Mouse (Mus musculus) cerebellum, adult 2 months (tissue): ENCODE measurements at regions not wholly inside any gene's neighbourhood (a gene's known extent, or its start where the extent isn't known, plus 50 kb on each side); places are given as distances from the start of the nearest gene placed in this dataset.
A peak's percentile ranks its signal among the peaks of the same experiment; 100 is the strongest.

Experiments used
- DNase-seq, 2 experiments: peaks; one replicate each; pipeline ENCODE4 v3.0.0; 2021
- H3K27ac ChIP-seq: fragments of 200-500 bp; 2 replicates; pipeline ENCODE4 v1.5.1; 2012; ENCODE audit warnings: low read length, control low read depth, inconsistent platforms; ENCODE audit not compliant: insufficient read depth
- H3K27me3 ChIP-seq: fragments of 200-500 bp; 2 replicates; pipeline ENCODE4 v1.6.1; 2012; ENCODE audit warnings: inconsistent platforms, mild to moderate bottlenecking, low read length, moderate library complexity; ENCODE audit not compliant: control insufficient read depth, insufficient read depth
- H3K4me1 ChIP-seq: fragments of 200-500 bp; 2 replicates; pipeline ENCODE4 v1.6.1; 2011; ENCODE audit warnings: low read length; ENCODE audit not compliant: control insufficient read depth, insufficient read depth
- H3K4me3 ChIP-seq: fragments of 200-500 bp; replicated peaks from 2 replicates; pipeline ENCODE3; 2011; ENCODE audit warnings: mild to moderate bottlenecking, low read depth, low read length, control low read depth; ENCODE audit not compliant: insufficient read depth
- CTCF ChIP-seq: fragments of 200-500 bp; IDR thresholded peaks from 2 replicates; pipeline ENCODE4 v1.5.1; 2011; ENCODE audit warnings: low read depth, mild to moderate bottlenecking, control low read depth, low read length, moderate library complexity, borderline replicate concordance; ENCODE audit not compliant: insufficient read depth
- POLR2A ChIP-seq: fragments of 200-500 bp; IDR thresholded peaks from 2 replicates; pipeline ENCODE4 v1.6.1; 2011; ENCODE audit warnings: low read length, control low read depth, borderline replicate concordance; ENCODE audit not compliant: insufficient read depth
- WGBS: fragments of 180-500 bp; shearing (Covaris S2); methylation state at CpG from one replicate; pipeline ENCODE4 v1.1.7; 2018; 5-methylcytosine and 5-hydroxymethylcytosine counted together

DNA sequence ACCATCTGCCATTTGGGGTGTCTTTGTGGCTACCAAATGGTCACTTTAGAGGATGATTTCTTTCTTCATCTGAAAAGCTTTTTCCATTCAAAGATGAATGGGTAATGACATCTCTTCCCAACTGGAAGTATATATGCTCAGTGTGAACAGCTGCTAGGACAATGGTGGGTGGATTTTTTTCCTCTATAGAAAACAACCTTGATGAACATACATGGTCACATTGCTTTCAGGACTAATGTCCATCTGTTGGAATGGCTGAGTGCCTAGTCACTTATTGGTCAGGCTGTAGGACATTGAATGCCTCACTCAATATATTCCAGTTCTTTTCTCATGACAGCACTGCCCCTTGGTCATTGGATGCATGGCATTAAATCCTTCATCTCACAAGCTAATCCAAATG is 209.0 kb upstream of the Neil3 start:
- Histone ChIP-seq H3K27me3 (no peaks in the 10 kb centered on the region), H3K27ac (no peak overlapping the region), H3K4me3 (no peak overlapping the region), H3K4me1 (no peaks in the 10 kb centered on the region)
- DNase-seq, result peak in 1 of 2 experiments; percentile 28
- TF ChIP-seq CTCF, result no peak
- TF ChIP-seq POLR2A, result no peak

DNA sequence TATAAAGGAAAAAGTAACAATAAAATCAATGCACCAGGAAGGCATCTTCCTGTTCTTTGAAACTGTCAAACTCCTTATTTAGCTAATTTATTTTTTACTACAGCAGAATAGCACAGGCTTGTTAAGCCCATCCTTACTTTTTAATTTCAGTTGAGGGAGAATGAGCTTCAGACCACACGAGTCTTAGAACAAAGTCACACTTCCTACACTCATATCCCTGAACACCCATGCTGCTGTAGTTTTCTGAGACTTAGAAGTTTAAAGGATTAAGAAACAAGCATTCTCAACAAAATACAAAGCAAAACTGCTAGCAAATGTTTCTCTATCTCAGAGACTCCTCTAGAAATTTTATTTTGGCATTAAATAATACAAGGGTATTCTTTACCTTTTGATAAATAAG is 208.8 kb upstream of the Vegfc start:
- H3K4me3 ChIP-seq, result no peak overlapping the region
- TF ChIP-seq POLR2A, result no peak
- no peak for TF ChIP-seq CTCF
- no peak overlapping the region for H3K27ac ChIP-seq
- DNase-seq, result no peak
- H3K27me3 ChIP-seq, result no peaks in the 10 kb centered on the region
- no peaks in the 10 kb centered on the region for H3K4me1 ChIP-seq
- 82% methylated on average over 1 of the region's 1 CpGs for WGBS

DNA sequence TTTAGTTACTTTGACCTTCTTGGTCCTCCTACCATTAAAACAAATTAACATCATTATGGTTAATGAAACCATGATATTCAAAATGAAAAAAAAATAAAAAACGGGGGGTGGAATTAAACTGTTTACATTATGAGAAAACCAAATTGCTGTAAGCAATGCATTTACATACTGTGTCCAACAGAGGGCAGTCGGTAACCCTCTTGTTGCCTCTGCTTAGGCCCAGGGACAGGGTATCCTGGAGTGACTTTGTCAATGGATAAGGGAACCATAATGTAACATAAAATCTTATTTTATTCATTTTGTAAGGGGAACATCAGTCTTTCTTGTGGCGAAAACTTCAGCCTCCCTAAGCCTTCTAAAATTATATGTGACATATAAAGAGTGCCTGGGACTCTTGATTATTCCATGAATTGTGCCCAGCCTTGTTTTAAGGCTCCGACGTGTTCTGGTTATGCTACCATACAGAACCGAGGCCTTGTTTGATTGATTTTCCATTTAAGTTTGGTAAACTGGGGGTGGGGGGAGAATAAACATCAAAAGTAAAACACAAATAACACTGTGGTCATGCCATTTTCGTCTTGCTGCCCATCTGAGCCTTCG is 207.3 kb upstream of the Vegfc start:
- Histone ChIP-seq H3K27me3 (no peaks in the 10 kb centered on the region), H3K4me3 (no peak overlapping the region), H3K27ac (no peak overlapping the region), H3K4me1 (no peaks in the 10 kb centered on the region)
- TF ChIP-seq CTCF (peak; percentile 52), POLR2A (no peak)
- DNase-seq, result no peak
- 67% methylated on average over 8 of the region's 8 CpGs for WGBS

DNA sequence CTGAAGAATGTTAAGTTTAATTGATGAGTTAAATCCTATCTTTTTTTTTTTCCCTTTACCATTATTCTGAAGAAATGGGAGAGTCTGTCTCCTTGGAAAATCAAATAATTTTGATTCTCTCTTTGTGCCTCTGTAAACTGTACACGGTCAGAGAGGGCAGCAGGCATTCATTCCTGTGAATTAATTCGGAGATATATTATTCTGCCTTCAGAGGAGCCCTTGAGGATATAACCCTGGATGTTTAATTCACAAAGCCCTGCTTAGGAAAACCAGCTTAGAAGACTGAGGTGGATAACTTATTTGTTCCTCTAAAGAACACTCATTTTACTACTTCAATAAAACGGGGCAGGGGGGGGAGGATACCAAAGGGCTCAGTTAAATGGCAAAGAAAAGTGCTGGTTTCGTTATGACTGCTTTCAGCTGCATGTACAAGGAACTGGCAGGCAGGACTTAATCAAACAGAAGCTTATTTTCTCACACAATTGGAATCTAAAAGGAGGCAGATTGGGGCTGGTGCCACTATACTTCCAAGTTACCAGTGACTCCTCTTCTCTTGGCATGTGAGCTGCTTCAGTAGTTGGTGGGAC is 205.3 kb upstream of the Vegfc start:
- H3K4me3 ChIP-seq, result no peak overlapping the region
- no peak overlapping the region for H3K27ac ChIP-seq
- WGBS, result 82% methylated on average over 4 of the region's 4 CpGs
- H3K4me1 ChIP-seq, result no peaks in the 10 kb centered on the region
- H3K27me3 ChIP-seq, result no peaks in the 10 kb centered on the region
- TF ChIP-seq POLR2A, result no peak
- no peak for TF ChIP-seq CTCF
- no peak for DNase-seq

DNA sequence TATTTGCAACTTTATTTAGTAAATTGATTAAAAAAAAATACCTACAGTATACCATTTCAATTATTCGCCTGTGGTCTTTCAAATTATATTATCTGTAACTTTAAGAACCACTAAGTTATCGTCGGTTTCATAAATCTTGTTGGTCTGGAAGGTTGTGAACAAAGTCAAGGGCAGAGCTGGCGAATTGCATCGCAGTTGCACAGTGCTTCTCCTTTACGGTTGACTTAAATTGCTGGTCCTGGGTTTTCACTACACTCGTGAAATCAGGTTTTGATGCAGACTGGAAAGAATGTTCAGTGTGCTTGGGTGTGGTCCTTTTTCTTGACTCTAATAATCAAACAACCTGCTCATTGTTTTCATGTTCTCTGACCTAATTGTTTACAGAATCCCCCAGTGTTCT is 198.6 kb upstream of the Vegfc start:
- H3K4me1 ChIP-seq, result no peaks in the 10 kb centered on the region
- WGBS, result 84% methylated on average over 7 of the region's 7 CpGs
- H3K27ac ChIP-seq, result no peak overlapping the region
- TF ChIP-seq POLR2A (no peak), CTCF (no peak)
- H3K4me3 ChIP-seq, result no peak overlapping the region
- no peaks in the 10 kb centered on the region for H3K27me3 ChIP-seq
- DNase-seq, result no peak

DNA sequence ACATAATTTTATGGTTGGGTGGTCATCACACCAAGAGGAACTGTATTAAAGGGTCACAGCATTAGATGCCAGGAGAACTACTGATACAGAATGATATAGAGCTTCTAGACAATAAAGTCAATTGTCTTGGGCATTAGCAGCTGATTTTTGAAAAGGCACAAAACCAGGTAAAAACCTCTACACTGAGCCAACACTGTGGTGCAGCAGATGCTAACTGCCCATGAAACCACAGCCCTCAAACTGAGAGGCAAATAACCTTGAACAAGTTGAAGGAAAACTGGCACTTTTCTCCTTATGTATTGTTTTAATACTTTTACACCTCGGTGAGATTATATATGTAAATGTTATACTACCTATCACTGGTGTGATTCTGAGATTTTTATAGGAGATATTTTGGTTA is 195.9 kb upstream of the Vegfc start:
- peak in 1 of 2 experiments; percentile 9 for DNase-seq
- no peak for TF ChIP-seq POLR2A
- TF ChIP-seq CTCF, result no peak
- no peak overlapping the region for H3K27ac ChIP-seq
- H3K4me3 ChIP-seq, result no peak overlapping the region
- no peaks in the 10 kb centered on the region for H3K4me1 ChIP-seq
- no peaks in the 10 kb centered on the region for H3K27me3 ChIP-seq
- 12% methylated on average over 1 of the region's 1 CpGs for WGBS

DNA sequence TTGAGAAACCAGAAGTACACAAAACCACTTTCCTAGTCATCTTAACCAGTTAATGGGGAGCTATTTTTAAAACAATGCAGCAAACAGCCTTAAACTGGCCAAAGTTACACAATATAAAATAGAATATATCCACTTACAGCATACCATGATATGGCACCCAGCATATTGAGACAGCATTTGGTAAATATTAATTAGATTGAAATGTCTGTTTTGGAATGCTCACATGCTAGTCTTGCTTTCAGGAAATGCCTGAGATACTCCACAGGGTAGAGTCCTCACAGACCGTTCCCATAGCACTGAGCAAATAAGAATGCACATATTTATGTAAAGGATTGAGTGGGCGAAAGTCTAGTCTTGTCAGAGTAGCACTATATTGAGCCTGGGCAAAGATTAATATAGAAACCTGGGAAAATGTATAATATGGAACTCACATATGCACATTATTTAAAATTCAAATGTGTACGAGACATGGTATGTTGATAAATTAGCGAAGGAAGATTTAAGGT is 185.1 kb upstream of the Vegfc start:
- 72% methylated on average over 4 of the region's 4 CpGs for WGBS
- Histone ChIP-seq H3K27ac (no peak overlapping the region), H3K27me3 (no peaks in the 10 kb centered on the region), H3K4me1 (no peaks in the 10 kb centered on the region), H3K4me3 (no peak overlapping the region)
- DNase-seq, result no peak
- TF ChIP-seq CTCF (no peak), POLR2A (no peak)

DNA sequence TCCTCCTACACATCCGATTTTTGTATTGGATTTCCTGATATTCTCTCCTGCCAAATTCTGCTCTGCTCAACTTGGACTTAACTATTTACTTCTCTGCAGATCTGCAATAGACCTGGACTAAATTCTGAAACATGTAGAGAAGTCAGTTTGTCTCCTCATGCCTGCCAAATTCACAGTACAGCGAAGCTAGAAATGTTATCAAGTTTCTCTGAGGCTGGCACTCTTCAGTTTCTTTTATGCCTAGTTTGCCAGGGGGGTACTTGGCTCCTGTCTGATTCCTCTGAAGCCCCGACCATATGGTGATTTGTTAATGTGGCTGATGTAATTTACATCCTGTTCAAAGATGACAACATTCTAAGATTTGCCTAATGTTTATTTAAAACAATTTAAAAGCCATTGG is 184.6 kb upstream of the Vegfc start:
- Histone ChIP-seq H3K4me1 (no peaks in the 10 kb centered on the region), H3K27me3 (no peaks in the 10 kb centered on the region), H3K27ac (no peak overlapping the region), H3K4me3 (no peak overlapping the region)
- DNase-seq, result peak in 1 of 2 experiments; percentile 10
- 9% methylated on average over 3 of the region's 3 CpGs for WGBS
- TF ChIP-seq POLR2A, result no peak

DNA sequence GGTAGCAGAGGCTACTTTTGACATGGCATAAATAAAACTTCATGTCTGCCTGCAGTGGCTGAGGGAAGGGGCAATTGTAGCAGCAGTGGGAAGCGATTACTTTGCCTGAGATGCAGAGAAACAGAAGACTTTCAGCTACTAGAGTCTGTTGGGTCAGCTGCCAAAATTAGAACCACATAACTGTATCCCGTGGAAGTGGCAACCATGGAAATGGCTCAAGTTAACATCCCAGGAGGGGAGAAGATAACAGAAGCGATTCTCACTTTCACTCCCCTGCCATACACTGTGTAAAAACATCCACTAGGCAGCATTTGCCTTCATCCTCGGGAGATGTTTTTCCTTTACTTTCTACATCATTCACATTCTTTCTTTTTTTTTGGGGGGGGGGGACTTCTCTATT is 155.1 kb upstream of the Vegfc start:
- TF ChIP-seq CTCF (no peak), POLR2A (no peak)
- H3K4me1 ChIP-seq, result no peaks in the 10 kb centered on the region
- 31% methylated on average over 4 of the region's 4 CpGs for WGBS

More for the DNA sequence above, 155.1 kb upstream of the Vegfc start:
- DNase-seq, result no peak
- Histone ChIP-seq H3K27me3 (no peaks in the 10 kb centered on the region), H3K4me3 (no peak overlapping the region), H3K27ac (no peak overlapping the region)
